Mouse (Mus musculus): ENCODE measurements around the gene Gpr35. TPM values are rescaled to one million over a fixed set of nuclear protein-coding genes. Genes with fewer than 3 reads are reported as not detected.

Gpr35 gene
- polyA plus RNA-seq (2012; rRNA removed): 0.70 and 0.88 TPM in 2 replicates

- Histone ChIP-seq H3K27ac (ENCODE audit: control insufficient read depth, insufficient read depth, low read depth, low read length) (no peak within 1 kb of the TSS), H3K4me3 (ENCODE audit: control insufficient read depth, low read depth, low read length) (no peak within 1 kb of the TSS), H3K4me1 (ENCODE audit: control insufficient read depth, insufficient read depth, low read length) (no peaks in the 10 kb centered on the region), H3K27me3 (ENCODE audit: control insufficient read depth, insufficient read depth, low read length) (no peaks in the 10 kb centered on the region), H3K36me3 (ENCODE audit: control insufficient read depth, insufficient read depth, low read length) (peaks cover 2% of the 10 kb centered on the region)
- TF ChIP-seq CTCF (IDR thresholded peaks at IDR 0.05; ENCODE audit: control insufficient read depth, insufficient read depth, insufficient replicate concordance, low read depth, low read length) (no peak), POLR2A (IDR thresholded peaks at IDR 0.05; ENCODE audit: control insufficient read depth, low read depth, low read length) (no peak)
These were observed at the start of gene Gpr35 for GRCm38 (mm10) chr1:92950607-92951006. TSS of gene Gpr35 (plus strand) at chr1:92950865.

- H3K4me1 ChIP-seq (ENCODE audit: control insufficient read depth, insufficient read depth, low read length): peaks cover 11% of the 10 kb centered on the region
- TF ChIP-seq POLR2A (IDR thresholded peaks at IDR 0.05; ENCODE audit: control insufficient read depth, low read depth, low read length) (peak; percentile 40; the same call in 1 of the 2 replicates), CTCF (IDR thresholded peaks at IDR 0.05; ENCODE audit: control insufficient read depth, insufficient read depth, insufficient replicate concordance, low read depth, low read length) (no peak)
- peak within 1 kb of the TSS; percentile 96 for H3K4me3 ChIP-seq (ENCODE audit: control insufficient read depth, low read depth, low read length)
- peak within 1 kb of the TSS; percentile 70 for H3K27ac ChIP-seq (ENCODE audit: control insufficient read depth, insufficient read depth, low read depth, low read length)
- H3K27me3 ChIP-seq (ENCODE audit: control insufficient read depth, insufficient read depth, low read length): no peaks in the 10 kb centered on the region
- peaks cover 1% of the 10 kb centered on the region; the same call in 1 of the 2 replicates for H3K36me3 ChIP-seq (ENCODE audit: control insufficient read depth, insufficient read depth, low read length)
These were observed 47.9 kb upstream of the Gpr35 start, which contains the start of gene Ankmy1 for GRCm38 (mm10) chr1:92902786-92903185. TSS of gene Ankmy1 (minus strand) at chr1:92902906.

GRCm38 (mm10) chr1:92903627-92904026, 47.0 kb upstream of the Gpr35 start:
- no peak overlapping the region for H3K27ac ChIP-seq (ENCODE audit: control insufficient read depth, insufficient read depth, low read depth, low read length)
- no peaks in the 10 kb centered on the region for H3K27me3 ChIP-seq (ENCODE audit: control insufficient read depth, insufficient read depth, low read length)
- TF ChIP-seq CTCF (IDR thresholded peaks at IDR 0.05; ENCODE audit: control insufficient read depth, insufficient read depth, insufficient replicate concordance, low read depth, low read length): no peak
- no peak for TF ChIP-seq POLR2A (IDR thresholded peaks at IDR 0.05; ENCODE audit: control insufficient read depth, low read depth, low read length)
- H3K36me3 ChIP-seq (ENCODE audit: control insufficient read depth, insufficient read depth, low read length): peaks cover 1% of the 10 kb centered on the region; the same call in 1 of the 2 replicates
- peak overlapping the region; percentile 10; the same call in 1 of the 2 replicates for H3K4me3 ChIP-seq (ENCODE audit: control insufficient read depth, low read depth, low read length)
- H3K4me1 ChIP-seq (ENCODE audit: control insufficient read depth, insufficient read depth, low read length): peaks cover 14% of the 10 kb centered on the region

GRCm38 (mm10) chr1:92905703-92906310, 44.9 kb upstream of the Gpr35 start:
- no peaks in the 10 kb centered on the region for H3K27me3 ChIP-seq (ENCODE audit: control insufficient read depth, insufficient read depth, low read length)

GRCm38 (mm10) chr1:92906779-92907631, 43.7 kb upstream of the Gpr35 start, which contains the start of gene Dusp28:
TSS of gene Dusp28 (plus strand) at chr1:92906981.
- H3K36me3 ChIP-seq (ENCODE audit: control insufficient read depth, insufficient read depth, low read length): no peaks in the 10 kb centered on the region
- H3K4me1 ChIP-seq (ENCODE audit: control insufficient read depth, insufficient read depth, low read length): peaks cover 23% of the 10 kb centered on the region
- H3K27me3 ChIP-seq (ENCODE audit: control insufficient read depth, insufficient read depth, low read length): 0 out of 2 replicates have a peak, but pooled peaks cover 2% of the 10 kb centered on the region
- H3K27ac ChIP-seq (ENCODE audit: control insufficient read depth, insufficient read depth, low read depth, low read length): peak within 1 kb of the TSS; percentile 83
- H3K4me3 ChIP-seq (ENCODE audit: control insufficient read depth, low read depth, low read length): peak within 1 kb of the TSS; percentile 99
- peak; percentile 54; the same call in 1 of the 2 replicates for TF ChIP-seq POLR2A (IDR thresholded peaks at IDR 0.05; ENCODE audit: control insufficient read depth, low read depth, low read length)
- TF ChIP-seq CTCF (IDR thresholded peaks at IDR 0.05; ENCODE audit: control insufficient read depth, insufficient read depth, insufficient replicate concordance, low read depth, low read length): no peak; the same call in 1 of the 2 replicates

More at GRCm38 (mm10) chr1:92905703-92906310, 44.9 kb upstream of the Gpr35 start:
- TF ChIP-seq POLR2A (IDR thresholded peaks at IDR 0.05; ENCODE audit: control insufficient read depth, low read depth, low read length): no peak
- no peak for TF ChIP-seq CTCF (IDR thresholded peaks at IDR 0.05; ENCODE audit: control insufficient read depth, insufficient read depth, insufficient replicate concordance, low read depth, low read length)
- H3K36me3 ChIP-seq (ENCODE audit: control insufficient read depth, insufficient read depth, low read length): no peaks in the 10 kb centered on the region
- H3K27ac ChIP-seq (ENCODE audit: control insufficient read depth, insufficient read depth, low read depth, low read length): no peak overlapping the region
- H3K4me3 ChIP-seq (ENCODE audit: control insufficient read depth, low read depth, low read length): no peak overlapping the region
- peaks cover 17% of the 10 kb centered on the region for H3K4me1 ChIP-seq (ENCODE audit: control insufficient read depth, insufficient read depth, low read length)

- TF ChIP-seq POLR2A (IDR thresholded peaks at IDR 0.05; ENCODE audit: control insufficient read depth, low read depth, low read length) (peak; percentile 68; the same call in 1 of the 2 replicates), CTCF (IDR thresholded peaks at IDR 0.05; ENCODE audit: control insufficient read depth, insufficient read depth, insufficient replicate concordance, low read depth, low read length) (no peak)
- H3K36me3 ChIP-seq (ENCODE audit: control insufficient read depth, insufficient read depth, low read length): no peaks in the 10 kb centered on the region
- H3K4me3 ChIP-seq (ENCODE audit: control insufficient read depth, low read depth, low read length): peak overlapping the region; percentile 99
- H3K27me3 ChIP-seq (ENCODE audit: control insufficient read depth, insufficient read depth, low read length): 0 out of 2 replicates have a peak, but pooled peaks cover 2% of the 10 kb centered on the region
- peaks cover 18% of the 10 kb centered on the region for H3K4me1 ChIP-seq (ENCODE audit: control insufficient read depth, insufficient read depth, low read length)
- H3K27ac ChIP-seq (ENCODE audit: control insufficient read depth, insufficient read depth, low read depth, low read length): peak overlapping the region; percentile 62; the same call in 1 of the 2 replicates
These were observed 42.9 kb upstream of the Gpr35 start for GRCm38 (mm10) chr1:92907632-92908360.

Data from testis, adult 2 months (tissue).